Mouse (Mus musculus): Measurements from ENCODE around the gene 2310002L09Rik.
"Not testable (repeated sequence)": the region's sequence is repeated elsewhere in the genome, so short reads cannot be mapped to it uniquely, and the experiment has no call there.

2310002L09Rik gene

DNA sequence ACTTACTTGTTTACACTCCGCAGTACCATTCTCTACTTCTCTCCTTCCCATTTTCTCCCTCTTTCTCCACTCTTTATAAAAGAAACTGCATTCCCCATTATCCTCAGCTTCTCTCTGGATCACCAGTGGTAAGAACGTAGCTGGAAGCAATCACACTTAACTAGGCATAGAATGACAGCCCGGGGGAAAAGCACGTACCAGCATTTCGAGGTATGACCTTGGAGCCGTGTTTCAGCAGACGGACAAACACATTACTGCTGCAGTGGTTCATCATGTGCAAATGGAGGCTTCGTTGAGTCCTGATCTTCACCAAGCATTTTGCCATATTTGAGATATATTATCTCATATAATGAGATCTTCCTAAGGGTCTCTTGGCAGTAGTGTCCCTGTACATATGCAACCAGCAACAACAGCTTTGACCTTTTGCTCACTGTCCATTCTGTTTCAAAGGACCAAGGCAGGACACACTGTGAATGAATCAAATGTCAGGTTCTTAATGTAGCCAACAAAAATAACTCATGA, at the start of gene 2310002L09Rik:
2310002L09Rik (minus strand) TSS at position 472 of the 522 bp plus-strand sequence.
- DNase-seq (ENCODE audit: low spot score), result no peak

GRCm38 (mm10) chr4:73980454-73980853, 29.8 kb upstream of the 2310002L09Rik start:
- DNase-seq (ENCODE audit: low spot score), result no peak

- DNase-seq (ENCODE audit: low spot score), result not testable (repeated sequence)
Observed at GRCm38 (mm10) chr4:73920660-73921059, 30.0 kb downstream of the 2310002L09Rik start, which contains the start of gene Gm11756. Gm11756 (minus strand) TSS chr4:73920760.

- DNase-seq (ENCODE audit: low spot score), result not testable (repeated sequence)
Observed at GRCm38 (mm10) chr4:73905853-73906252, 44.8 kb downstream of the 2310002L09Rik start, which contains the start of gene Gm13871. Gm13871 (minus strand) TSS chr4:73905953.

- not testable (repeated sequence) for DNase-seq (ENCODE audit: low spot score)
Observed at GRCm38 (mm10) chr4:73891012-73891411, 59.6 kb downstream of the 2310002L09Rik start, which contains the start of gene Gm11757. Gm11757 (minus strand) TSS chr4:73891112.
